15 mouse cellular contexts compared by ENCODE assay signal in genomic region chr4:137373711-137374110, GRCm38 (mm10). TPM values are rescaled to one million over a fixed set of nuclear protein-coding genes. Genes with fewer than 3 reads are reported as not detected.
DNase-seq lines count a peak whose midpoint lies in the region; ATAC-seq and TF ChIP-seq lines count a peak whose summit lies in the region.
"Had no signal": no experiment of that assay in that cellular context is flagged by ENCODE, and none has a peak within 500 bp of the region (broad histone marks: within the 10 kb centered on the region; RNA-seq: fewer than 3 reads in every experiment).

No protein-coding gene starts in this region.

- no peaks in the 10 kb centered on the region for H3K27me3 ChIP-seq in kidney, postnatal 0 days (ENCODE audit: insufficient read depth, low read length)
- H3K27me3 ChIP-seq in thymus, adult 2 months (ENCODE audit: control insufficient read depth, insufficient read depth, low read length), result no peaks in the 10 kb centered on the region
- H3K27me3 ChIP-seq in liver, embryonic 12.5 days (replicated peaks), result no peaks in the 10 kb centered on the region
- H3K27me3 ChIP-seq: neural tube, embryonic 12.5 days had no signal

- H3K9me3 ChIP-seq in kidney, postnatal 0 days (replicated peaks; ENCODE audit: low read length), result no peaks in the 10 kb centered on the region
- no peaks in the 10 kb centered on the region for H3K9me3 ChIP-seq in liver, embryonic 12.5 days (replicated peaks)
- H3K9me3 ChIP-seq: G1E; neural tube, embryonic 12.5 days had no signal

- DNase-seq in kidney, postnatal 0 days (ENCODE audit: low spot score), result no peak
- no peak for DNase-seq in kidney, adult 11 months
- no peak for DNase-seq in thymus, adult 2 months
- no peak for DNase-seq in thymus, postnatal 25 days
- no peak for DNase-seq in left cerebral cortex, adult 2 months (ENCODE audit: extremely low spot score in 1 of 2, low spot score in 2 of 2)
- no peak for DNase-seq in cerebellum, adult 9-10 months
- DNase-seq: cerebellum, postnatal 36 days; forebrain, postnatal 0 days; heart, postnatal 10 days; thymus, postnatal 36 days had no signal

- H3K4me1 ChIP-seq in kidney, postnatal 0 days (replicated peaks; ENCODE audit: insufficient read depth, low read length), result 0 out of 2 replicates have a peak, but pooled peaks cover 7% of the 10 kb centered on the region
- H3K4me1 ChIP-seq in thymus, adult 2 months (replicated peaks; ENCODE audit: control insufficient read depth, insufficient read depth, low read length), result peaks cover 13% of the 10 kb centered on the region
- H3K4me1 ChIP-seq in liver, embryonic 12.5 days, result peaks cover 43% of the 10 kb centered on the region

- H3K27ac ChIP-seq in kidney, postnatal 0 days, result peak overlapping the region; percentile 6; the same call in 1 of the 2 replicates
- H3K27ac ChIP-seq in thymus, adult 2 months (ENCODE audit: control insufficient read depth, insufficient read depth, low read length), result 0 out of 2 replicates have a peak overlapping the region, but pooled peaks have one; percentile 22
- 0 out of 2 replicates have a peak overlapping the region, but pooled peaks have one; percentile 4 for H3K27ac ChIP-seq in liver, embryonic 12.5 days
- H3K27ac ChIP-seq in left cerebral cortex, adult 2 months, result no peak overlapping the region; the same call in 1 of the 2 replicates
- H3K27ac ChIP-seq: neural tube, embryonic 12.5 days had no signal

- no peak for TF ChIP-seq POLR2A in thymus, adult 2 months (IDR thresholded peaks at IDR 0.05; ENCODE audit: control insufficient read depth, extremely low read depth, insufficient read depth, low read length, poor library complexity)

- intact Hi-C loops in left cerebral cortex, adult 2 months (cut with DNase I), result no loop called here

- H3K4me2 ChIP-seq in kidney, postnatal 0 days (ENCODE audit: low read length), result no peak overlapping the region
- no peak overlapping the region for H3K4me2 ChIP-seq in liver, embryonic 12.5 days
- H3K4me2 ChIP-seq: neural tube, embryonic 12.5 days had no signal

- H3K9ac ChIP-seq in kidney, postnatal 0 days (ENCODE audit: low read depth, low read length), result no peak overlapping the region
- no peak overlapping the region for H3K9ac ChIP-seq in liver, embryonic 12.5 days
- H3K9ac ChIP-seq: forebrain, postnatal 0 days; neural tube, embryonic 12.5 days had no signal

- 45% methylated on average over 6 of the region's 6 CpGs for WGBS in kidney, postnatal 0 days
- 56% methylated on average over 6 of the region's 6 CpGs for WGBS in thymus, adult 2 months
- WGBS in liver, embryonic 12.5 days (ENCODE audit: insufficient replicate concordance), result 50% methylated on average over 6 of the region's 6 CpGs

- no peak for TF ChIP-seq CTCF in kidney, postnatal 0 days (IDR thresholded peaks at IDR 0.05; ENCODE audit: low read depth)
- no peak for TF ChIP-seq CTCF in thymus, adult 2 months (IDR thresholded peaks at IDR 0.05; ENCODE audit: borderline replicate concordance, control insufficient read depth, extremely low read depth, insufficient read depth, low read length, poor library complexity)
- no peak for TF ChIP-seq CTCF in left cerebral cortex, adult 2 months (IDR thresholded peaks at IDR 0.05)

- no peak for ATAC-seq in kidney, postnatal 0 days (replicated peaks; ENCODE audit: low FRiP score, low read depth)
- 0 out of 2 replicates have a peak, but pooled peaks have one; percentile 36 for ATAC-seq in liver, embryonic 12.5 days
- ATAC-seq: forebrain, postnatal 0 days had no signal

- no peak overlapping the region for H3K4me3 ChIP-seq in kidney, postnatal 0 days (replicated peaks; ENCODE audit: low read depth, low read length)
- no peak overlapping the region for H3K4me3 ChIP-seq in thymus, adult 2 months (ENCODE audit: control insufficient read depth, insufficient read depth, low read length)
- H3K4me3 ChIP-seq in liver, embryonic 12.5 days, result no peak overlapping the region
- H3K4me3 ChIP-seq in left cerebral cortex, adult 2 months, result no peak overlapping the region
- H3K4me3 ChIP-seq: neural tube, embryonic 12.5 days had no signal

- H3K36me3 ChIP-seq in kidney, postnatal 0 days (ENCODE audit: insufficient read depth, low read length), result no peaks in the 10 kb centered on the region
- no peaks in the 10 kb centered on the region for H3K36me3 ChIP-seq in thymus, adult 2 months (ENCODE audit: control insufficient read depth, insufficient read depth, low read length)
- no peaks in the 10 kb centered on the region for H3K36me3 ChIP-seq in liver, embryonic 12.5 days
- H3K36me3 ChIP-seq: neural tube, embryonic 12.5 days had no signal

RNA-seq across cellular contexts. Expression of gene Cdc42, which starts 16.2 kb away (rescaled TPM):
- polyA plus RNA-seq in kidney, postnatal 0 days (2015; fragmentation: Nextera tagmentation; extraction: Ambion mirVana), result 592 and 644 TPM in 2 replicates
- polyA plus RNA-seq in thymus, adult 2 months (2012; rRNA removed), result 80.3 and 94.4 TPM in 2 replicates
- polyA plus RNA-seq in liver, embryonic 12.5 days (2016; fragmentation: Nextera tagmentation; extraction: Ambion mirVana), result 316 and 324 TPM in 2 replicates
- 100 to 1,000 TPM; 294 to 318 TPM for total RNA-seq in left cerebral cortex, adult 2 months (2021)

RNA-seq across cellular contexts. Expression of gene Cela3a, which starts 35.9 kb away (rescaled TPM):
- polyA plus RNA-seq in kidney, postnatal 0 days (2015; fragmentation: Nextera tagmentation; extraction: Ambion mirVana), result not detected in 2 replicates
- not detected in 2 replicates for polyA plus RNA-seq in thymus, adult 2 months (2012; rRNA removed)
- not detected in 2 replicates for polyA plus RNA-seq in liver, embryonic 12.5 days (2016; fragmentation: Nextera tagmentation; extraction: Ambion mirVana)
- not detected for total RNA-seq in left cerebral cortex, adult 2 months (2021)
- total RNA-seq: forebrain, postnatal 0 days; G1E; heart, postnatal 10 days; layer of hippocampus, adult 18-20 months had no signal
- polyA plus RNA-seq: forebrain, postnatal 0 days; G1E; lung, embryonic 16.5 days; neural tube, embryonic 12.5 days had no signal

RNA-seq across cellular contexts. Expression of gene Cela3b, which starts 56.6 kb away (rescaled TPM):
- polyA plus RNA-seq in kidney, postnatal 0 days (2015; fragmentation: Nextera tagmentation; extraction: Ambion mirVana), result not detected in 2 replicates
- 1.1 and 1.4 TPM in 2 replicates for polyA plus RNA-seq in thymus, adult 2 months (2012; rRNA removed)
- not detected in 2 replicates for polyA plus RNA-seq in liver, embryonic 12.5 days (2016; fragmentation: Nextera tagmentation; extraction: Ambion mirVana)
- total RNA-seq in left cerebral cortex, adult 2 months (2021), result not detected
- total RNA-seq: forebrain, postnatal 0 days; G1E; heart, postnatal 10 days; layer of hippocampus, adult 18-20 months had no signal
- polyA plus RNA-seq: forebrain, postnatal 0 days; G1E; lung, embryonic 16.5 days; neural tube, embryonic 12.5 days had no signal
